8 mouse cellular contexts compared by ENCODE assay signal in genomic region chr9:65195053-65195452, GRCm38 (mm10). TPM values are rescaled to one million over a fixed set of nuclear protein-coding genes. Genes with fewer than 3 reads are reported as not detected.
DNase-seq lines count a peak whose midpoint lies in the region; ATAC-seq lines count a peak whose summit lies in the region.

Parp16 (plus strand) TSS chr9:65195353.

- 68% methylated on average over 4 of the region's 4 CpGs for WGBS in kidney, embryonic 14.5 days
- 87% methylated on average over 4 of the region's 4 CpGs for WGBS in hindbrain, embryonic 10.5 days
- WGBS in midbrain, embryonic 12.5 days: 89% methylated on average over 4 of the region's 4 CpGs

- H3K27me3 ChIP-seq in kidney, embryonic 14.5 days (ENCODE audit: control insufficient read depth, insufficient read depth, low read length): no peaks in the 10 kb centered on the region
- no peaks in the 10 kb centered on the region for H3K27me3 ChIP-seq in hindbrain, embryonic 10.5 days (ENCODE audit: insufficient read depth, poor library complexity, severe bottlenecking)
- no peaks in the 10 kb centered on the region for H3K27me3 ChIP-seq in midbrain, embryonic 12.5 days

- no peak within 1 kb of the TSS; the same call in 1 of the 2 replicates for H3K4me2 ChIP-seq in kidney, embryonic 14.5 days (replicated peaks; ENCODE audit: low read depth, low read length)
- 0 out of 2 replicates have a peak within 1 kb of the TSS, but pooled peaks have one; percentile 38 for H3K4me2 ChIP-seq in midbrain, embryonic 12.5 days (replicated peaks)

- H3K27ac ChIP-seq in kidney, embryonic 14.5 days (ENCODE audit: low read depth, low read length): peak within 1 kb of the TSS; percentile 85
- H3K27ac ChIP-seq in hindbrain, embryonic 10.5 days: peak within 1 kb of the TSS; percentile 94
- peak within 1 kb of the TSS; percentile 77 for H3K27ac ChIP-seq in midbrain, embryonic 12.5 days (replicated peaks)

- H3K36me3 ChIP-seq in kidney, embryonic 14.5 days (ENCODE audit: control insufficient read depth, insufficient read depth, low read length): no peaks in the 10 kb centered on the region
- no peaks in the 10 kb centered on the region for H3K36me3 ChIP-seq in hindbrain, embryonic 10.5 days
- no peaks in the 10 kb centered on the region for H3K36me3 ChIP-seq in midbrain, embryonic 12.5 days

- no peak within 1 kb of the TSS for H3K4me3 ChIP-seq in kidney, embryonic 14.5 days (ENCODE audit: low read length)
- no peak within 1 kb of the TSS for H3K4me3 ChIP-seq in hindbrain, embryonic 10.5 days
- no peak within 1 kb of the TSS for H3K4me3 ChIP-seq in midbrain, embryonic 12.5 days

- DNase-seq in kidney, postnatal 14 days: no peak
- DNase-seq in adrenal gland, postnatal 25 days: no peak
- no peak for DNase-seq in hindbrain, embryonic 10.5 days (ENCODE audit: low spot score)
- no peak for DNase-seq in layer of hippocampus, adult 8-10 months (ENCODE audit: low spot score in 2 of 2)
- DNase-seq in left cerebral cortex, adult 9 months (ENCODE audit: low spot score in 2 of 2): no peak
- no peak for DNase-seq in thymus, postnatal 0 days (ENCODE audit: low spot score)

- no peaks in the 10 kb centered on the region for H3K9me3 ChIP-seq in kidney, embryonic 14.5 days (ENCODE audit: control insufficient read depth, low read length)
- no peaks in the 10 kb centered on the region for H3K9me3 ChIP-seq in hindbrain, embryonic 10.5 days
- no peaks in the 10 kb centered on the region for H3K9me3 ChIP-seq in midbrain, embryonic 12.5 days

- peaks cover 30% of the 10 kb centered on the region for H3K4me1 ChIP-seq in kidney, embryonic 14.5 days (ENCODE audit: control insufficient read depth, insufficient read depth, low read length)
- H3K4me1 ChIP-seq in hindbrain, embryonic 10.5 days (replicated peaks): peaks cover 72% of the 10 kb centered on the region
- peaks cover 44% of the 10 kb centered on the region for H3K4me1 ChIP-seq in midbrain, embryonic 12.5 days

- peak within 1 kb of the TSS; percentile 31; the same call in 1 of the 2 replicates for H3K9ac ChIP-seq in kidney, embryonic 14.5 days (ENCODE audit: low read depth, low read length)
- no peak within 1 kb of the TSS for H3K9ac ChIP-seq in midbrain, embryonic 12.5 days (replicated peaks)

- no peak for ATAC-seq in kidney, embryonic 14.5 days (ENCODE audit: low FRiP score, low TSS enrichment)
- no peak for ATAC-seq in midbrain, embryonic 12.5 days (ENCODE audit: low FRiP score, low read depth)

RNA-seq across cellular contexts. Expression of gene Parp16, which starts in this region (rescaled TPM):
- polyA plus RNA-seq in kidney, embryonic 14.5 days (2014; fragmentation: Nextera tagmentation; extraction: Ambion mirVana): 4.7 and 7.9 TPM in 2 replicates
- 26.8 and 26.9 TPM in 2 replicates for total RNA-seq in adrenal gland, postnatal 25 days (2021)
- 7.7 and 8.0 TPM in 2 replicates for polyA plus RNA-seq in hindbrain, embryonic 10.5 days (2016; fragmentation: Nextera tagmentation; extraction: Ambion mirVana)
- polyA plus RNA-seq in midbrain, embryonic 12.5 days (2016; fragmentation: Nextera tagmentation; extraction: Ambion mirVana): 5.6 and 6.5 TPM in 2 replicates
- total RNA-seq in layer of hippocampus, adult 8-10 months (2022): 1 to 10 TPM; 4.4 to 6.0 (median 5.6) TPM
- polyA plus RNA-seq in thymus, postnatal 0 days (2015; fragmentation: Nextera tagmentation; extraction: Ambion mirVana): 6.0 and 7.3 TPM in 2 replicates
